Mouse (Mus musculus): Measurements from ENCODE around the gene Nceh1.

DNA sequence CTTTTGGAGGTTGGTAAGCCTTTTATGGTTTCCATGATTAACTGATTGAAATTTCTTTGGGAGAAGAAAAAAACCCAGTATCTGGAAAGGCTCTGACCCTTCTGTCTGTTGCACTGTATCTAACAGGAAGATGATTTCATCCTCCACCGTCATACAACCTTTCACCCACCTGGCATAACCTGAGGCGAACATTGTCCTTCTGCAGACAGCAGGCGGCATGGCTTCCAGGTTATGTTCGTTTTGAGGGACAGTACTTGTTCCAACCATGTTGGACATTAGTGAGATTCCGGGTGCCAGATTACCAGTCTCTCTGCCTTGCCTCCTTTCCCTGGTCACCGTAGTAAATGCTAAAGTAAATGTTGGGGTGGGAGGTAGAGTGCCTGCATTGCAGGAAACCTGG lies 51.1 kb downstream of the Nceh1 start:
- TF ChIP-seq EP300 (IDR thresholded peaks at IDR 0.05) = no peak
- no peak for TF ChIP-seq CTCF (IDR thresholded peaks at IDR 0.05)
